Mouse (Mus musculus): Measurements from ENCODE around the gene Vps25. TPM values are rescaled to one million over a fixed set of nuclear protein-coding genes. Genes with fewer than 3 reads are reported as not detected.
A peak's percentile ranks its signal among the peaks of the same experiment; 100 is the strongest.

Vps25 gene
- polyA plus RNA-seq, 1 experiment from 2014 or later = 90.4 TPM

DNA sequence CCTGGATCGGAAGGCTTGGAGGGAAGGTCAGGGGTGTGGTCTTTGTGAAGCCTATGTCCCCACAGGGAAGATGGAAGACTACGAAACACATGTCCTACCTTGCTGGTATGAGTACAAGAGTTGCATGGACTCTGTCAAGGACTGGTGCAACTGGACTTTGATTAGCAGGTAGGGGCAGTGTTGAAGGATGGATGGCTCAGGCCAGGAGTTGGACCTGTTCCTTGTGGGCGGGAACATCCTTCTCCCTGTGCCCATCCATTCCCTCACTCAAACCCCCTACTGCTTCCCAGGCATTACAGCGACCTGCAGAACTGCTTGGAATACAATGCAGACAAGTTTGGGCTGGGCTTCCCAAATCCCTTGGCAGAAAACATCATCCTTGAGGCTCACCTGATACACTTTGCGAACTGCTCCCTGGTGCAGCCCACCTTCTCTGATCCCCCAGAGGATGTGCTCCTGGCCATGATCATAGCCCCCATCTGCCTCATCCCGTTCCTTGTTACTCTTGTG, 5.9 kb upstream of the Vps25 start:
- Histone ChIP-seq H3K4me3 (replicated peaks) (no peak overlapping the region), H3K9me3 (no peaks in the 10 kb centered on the region), H3K9ac (no peak overlapping the region), H3K27me3 (peaks cover 52% of the 10 kb centered on the region), H3K27ac (no peak overlapping the region), H3K4me1 (peaks cover 18% of the 10 kb centered on the region), H3K4me2 (no peak overlapping the region), H3K36me3 (replicated peaks) (no peaks in the 10 kb centered on the region)
- 78% methylated on average over 6 of the region's 6 CpGs for WGBS
- ATAC-seq (ENCODE audit: low FRiP score) = no peak

DNA sequence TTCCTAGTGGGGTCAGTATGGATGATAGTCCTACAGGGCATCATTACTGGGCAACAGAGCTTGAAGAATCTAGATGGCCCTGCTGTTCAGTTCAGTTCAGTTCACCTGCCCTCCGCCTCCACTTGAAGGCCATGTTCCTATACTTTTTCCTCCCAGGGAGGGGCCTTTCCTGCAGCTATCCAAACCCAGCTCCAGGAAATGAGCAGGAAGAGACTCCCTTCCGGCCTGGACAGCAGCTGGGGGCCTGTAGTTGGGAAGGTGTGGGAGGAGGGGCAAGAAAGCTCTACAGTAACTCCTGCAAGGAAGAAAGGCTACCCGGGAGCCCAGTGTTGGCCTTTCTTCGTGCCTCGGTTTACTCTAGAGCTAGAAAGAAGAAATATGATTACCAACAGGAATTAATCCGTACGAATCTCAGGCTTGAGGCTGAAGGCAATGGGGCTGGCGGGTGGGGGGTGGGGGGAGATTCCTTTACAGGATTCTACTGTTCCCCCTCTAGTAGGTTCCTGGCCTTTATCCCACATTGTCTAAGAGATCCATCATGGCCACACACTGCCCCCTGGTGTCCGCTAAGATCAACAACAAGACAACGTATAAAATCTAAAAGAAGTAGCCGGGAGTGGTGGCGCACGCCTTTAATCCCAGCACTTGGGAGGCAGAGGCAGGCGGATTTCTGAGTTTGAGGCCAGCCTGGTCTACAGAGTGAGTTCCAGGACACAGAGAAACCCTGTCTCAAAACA, 5.1 kb upstream of the Vps25 start:
- H3K9me3 ChIP-seq = no peaks in the 10 kb centered on the region
- H3K9ac ChIP-seq = no peak overlapping the region
- H3K27me3 ChIP-seq = peaks cover 46% of the 10 kb centered on the region
- H3K4me3 ChIP-seq (replicated peaks) = no peak overlapping the region
- H3K36me3 ChIP-seq (replicated peaks) = no peaks in the 10 kb centered on the region
- no peak for ATAC-seq (ENCODE audit: low FRiP score)
- no peak overlapping the region for H3K27ac ChIP-seq
- no peak overlapping the region for H3K4me2 ChIP-seq
- WGBS = 39% methylated on average over 14 of the region's 14 CpGs
- H3K4me1 ChIP-seq = peaks cover 25% of the 10 kb centered on the region

DNA sequence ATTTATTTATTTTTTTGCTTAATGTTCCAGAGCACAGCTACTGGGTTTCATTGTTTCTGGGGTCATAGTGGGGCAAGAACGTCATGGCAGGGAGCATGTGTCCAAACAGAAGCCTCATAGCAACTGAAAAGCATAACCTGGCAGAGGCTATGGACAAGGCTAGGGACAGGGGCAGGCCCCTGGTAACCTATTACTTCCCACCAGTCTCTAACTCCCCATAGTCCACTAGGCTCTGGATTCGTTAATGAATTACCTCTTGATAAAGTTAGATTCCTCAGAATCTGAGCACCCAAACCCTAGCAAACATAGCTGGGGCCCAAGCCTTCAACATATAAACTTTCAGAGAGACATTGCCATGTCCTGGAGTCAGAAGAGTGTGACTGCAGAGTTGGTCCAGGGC, 2.5 kb upstream of the Vps25 start:
- peaks cover 27% of the 10 kb centered on the region for H3K4me1 ChIP-seq
- no peak overlapping the region for H3K4me2 ChIP-seq
- no peak overlapping the region for H3K4me3 ChIP-seq (replicated peaks)
- 0 out of 2 replicates have a peak, but pooled peaks cover 4% of the 10 kb centered on the region for H3K36me3 ChIP-seq (replicated peaks)
- H3K27me3 ChIP-seq = peaks cover 26% of the 10 kb centered on the region
- ATAC-seq (ENCODE audit: low FRiP score) = no peak
- no peak overlapping the region for H3K9ac ChIP-seq
- H3K27ac ChIP-seq = no peak overlapping the region
- H3K9me3 ChIP-seq = no peaks in the 10 kb centered on the region
- WGBS = 82% methylated on average over 2 of the region's 2 CpGs

DNA sequence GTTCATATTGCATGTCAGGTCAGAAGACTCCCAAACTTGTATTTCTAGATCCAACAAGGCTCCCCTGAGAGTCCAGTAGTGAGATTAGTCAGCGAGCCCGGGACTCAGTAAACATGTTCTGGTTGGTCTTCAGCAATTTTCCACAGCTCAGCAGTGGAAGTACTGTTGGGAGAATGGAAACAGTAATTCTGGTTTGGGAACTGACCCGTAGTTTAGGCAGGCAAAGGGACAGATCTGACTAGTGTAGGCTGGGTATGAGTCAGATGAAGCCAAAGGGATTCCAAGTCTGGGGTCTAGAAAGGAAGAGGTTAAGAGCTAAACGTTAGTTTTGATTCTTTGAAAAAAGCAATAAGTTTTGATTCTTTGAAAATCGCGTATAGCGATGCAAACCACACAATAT, 566 bp upstream of the Vps25 start:
- Histone ChIP-seq H3K9me3 (no peaks in the 10 kb centered on the region), H3K27me3 (peaks cover 7% of the 10 kb centered on the region), H3K4me3 (replicated peaks) (peak overlapping the region; percentile 90), H3K9ac (peak overlapping the region; percentile 91), H3K36me3 (replicated peaks) (0 out of 2 replicates have a peak, but pooled peaks cover 5% of the 10 kb centered on the region), H3K4me2 (peak overlapping the region; percentile 95), H3K27ac (no peak overlapping the region), H3K4me1 (peaks cover 16% of the 10 kb centered on the region)
- ATAC-seq (ENCODE audit: low FRiP score) = no peak
- 19% methylated on average over 7 of the region's 7 CpGs for WGBS

DNA sequence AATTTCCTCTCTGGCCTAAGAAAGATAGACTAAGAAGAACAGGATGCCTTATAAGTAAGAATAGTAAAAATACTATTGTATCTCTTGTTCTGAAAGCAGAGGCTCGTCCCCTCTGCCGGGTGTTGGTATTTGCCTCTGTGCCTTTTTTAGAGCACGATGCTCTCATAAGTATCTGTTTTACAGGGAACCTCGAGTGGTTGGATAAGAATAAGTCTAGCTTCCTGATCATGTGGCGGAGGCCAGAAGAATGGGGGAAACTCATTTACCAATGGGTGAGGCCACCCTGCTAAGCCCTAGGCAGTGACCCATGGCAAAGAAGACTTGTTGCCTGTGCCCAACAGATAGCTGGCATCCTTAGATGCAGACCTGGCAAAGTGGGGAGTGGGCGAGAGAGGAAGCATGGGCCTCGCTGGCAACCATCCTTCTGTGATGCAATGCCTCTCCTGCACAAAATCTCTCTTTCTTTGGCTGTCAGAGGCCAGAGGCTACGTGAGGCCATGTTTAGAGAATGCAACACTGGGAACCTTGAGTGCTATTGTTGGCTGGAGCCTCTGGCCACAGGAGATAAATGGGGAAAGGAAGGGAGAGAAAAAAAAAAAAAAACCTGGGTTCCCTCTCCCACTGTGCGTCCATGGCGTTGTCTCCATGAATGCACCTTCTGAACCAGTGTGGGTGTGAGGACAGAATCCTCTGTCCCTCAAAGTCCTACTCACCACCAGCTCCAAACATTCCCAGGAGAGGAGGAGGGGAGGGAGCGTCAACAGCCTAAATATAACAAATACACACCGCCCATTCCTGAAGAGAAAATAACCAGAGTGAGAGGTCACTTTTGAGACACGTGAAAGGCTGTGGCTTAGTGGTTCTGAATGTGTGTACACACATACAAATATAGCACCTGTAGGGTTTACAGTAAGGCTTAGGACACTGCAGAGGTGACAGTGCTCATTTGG, 2.6 kb downstream of the Vps25 start:
- Histone ChIP-seq H3K36me3 (replicated peaks) (peaks cover 14% of the 10 kb centered on the region; the same call in 1 of the 2 replicates), H3K4me1 (peaks cover 39% of the 10 kb centered on the region), H3K9ac (no peak overlapping the region), H3K27me3 (peaks cover 4% of the 10 kb centered on the region), H3K4me3 (replicated peaks) (no peak overlapping the region), H3K27ac (no peak overlapping the region), H3K9me3 (no peaks in the 10 kb centered on the region), H3K4me2 (no peak overlapping the region)
- no peak for ATAC-seq (ENCODE audit: low FRiP score)
- 89% methylated on average over 13 of the region's 13 CpGs for WGBS

DNA sequence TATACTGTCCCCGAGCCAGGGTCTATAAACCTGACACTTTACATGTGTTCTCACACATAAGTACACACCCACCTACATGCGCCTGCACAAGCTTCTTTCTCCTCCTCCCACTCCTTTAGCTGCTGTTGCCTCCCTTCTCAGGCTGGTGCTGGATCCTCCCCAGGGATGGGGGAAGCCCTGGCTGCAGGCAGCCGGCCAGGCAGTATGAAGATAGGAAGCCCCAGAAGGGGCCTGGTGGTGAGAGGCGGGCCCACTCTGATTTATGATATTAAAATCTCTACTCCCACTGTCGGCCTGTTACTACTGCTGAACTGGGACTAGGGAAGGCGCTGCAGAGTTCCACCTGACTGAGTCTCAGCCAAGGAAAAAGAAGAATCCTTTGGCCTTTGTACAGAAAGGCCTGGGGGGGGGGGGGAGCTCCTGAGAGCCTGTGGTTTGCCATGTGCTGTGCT, 5.8 kb downstream of the Vps25 start:
- H3K27ac ChIP-seq = 0 out of 2 replicates have a peak overlapping the region, but pooled peaks have one; percentile 38
- no peak overlapping the region for H3K9ac ChIP-seq
- peak overlapping the region; percentile 96 for H3K4me2 ChIP-seq
- peaks cover 35% of the 10 kb centered on the region for H3K27me3 ChIP-seq
- H3K4me3 ChIP-seq (replicated peaks) = no peak overlapping the region
- peaks cover 53% of the 10 kb centered on the region for H3K4me1 ChIP-seq
- 48% methylated on average over 6 of the region's 6 CpGs for WGBS
- ATAC-seq (ENCODE audit: low FRiP score) = no peak
- H3K9me3 ChIP-seq = no peaks in the 10 kb centered on the region
- peaks cover 14% of the 10 kb centered on the region; the same call in 1 of the 2 replicates for H3K36me3 ChIP-seq (replicated peaks)

DNA sequence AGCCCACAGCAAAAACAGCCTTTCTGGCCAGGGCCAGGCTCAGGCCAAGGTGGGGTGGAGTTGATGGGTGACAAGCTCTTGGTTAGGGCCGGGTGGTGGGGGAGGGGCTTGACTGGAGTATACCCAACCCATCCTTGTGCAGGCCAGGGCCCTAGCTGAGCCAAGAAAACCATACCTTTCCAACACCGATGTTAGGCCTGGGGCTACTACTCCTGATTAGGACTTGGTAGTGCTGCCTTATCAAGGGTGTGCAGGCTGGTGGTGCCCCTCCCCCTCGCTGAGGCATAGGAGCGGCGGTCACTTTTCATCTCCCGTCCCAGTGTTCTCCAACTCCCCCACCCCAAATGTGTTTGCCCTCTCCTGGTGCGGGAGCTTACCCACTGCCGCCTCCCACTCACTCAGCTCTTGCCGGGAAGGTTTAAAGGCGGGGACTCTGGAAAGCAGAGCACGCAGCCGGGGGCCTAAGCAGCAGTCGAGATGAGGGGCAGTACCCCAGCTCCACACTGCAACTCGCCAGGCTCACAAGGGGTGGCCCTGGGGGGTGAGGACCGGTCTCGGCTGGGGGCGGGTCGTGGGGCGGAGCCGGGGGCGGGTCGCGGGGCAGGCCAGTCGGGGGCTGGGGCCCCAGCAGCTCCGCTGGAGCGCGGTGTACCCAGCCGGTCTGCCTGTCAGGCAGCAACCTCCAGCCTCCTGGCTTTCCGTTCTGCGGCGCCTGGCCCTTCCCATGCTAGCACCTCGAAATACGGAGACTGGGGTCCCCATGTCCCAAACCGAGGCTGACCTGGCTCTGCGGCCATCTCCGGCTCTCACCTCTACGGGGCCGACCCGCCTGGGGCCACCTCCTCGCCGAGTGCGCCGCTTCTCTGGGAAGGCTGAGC, 6.7 kb downstream of the Vps25 start, which contains the start of gene Wnk4:
Wnk4 (plus strand) TSS at position 620 of the 878 bp plus-strand sequence.
- Histone ChIP-seq H3K9me3 (no peaks in the 10 kb centered on the region), H3K4me2 (peak within 1 kb of the TSS; percentile 96), H3K27me3 (peaks cover 43% of the 10 kb centered on the region), H3K27ac (0 out of 2 replicates have a peak within 1 kb of the TSS, but pooled peaks have one; percentile 38), H3K4me3 (replicated peaks) (peak within 1 kb of the TSS; percentile 49), H3K9ac (peak within 1 kb of the TSS; percentile 67), H3K36me3 (replicated peaks) (peaks cover 14% of the 10 kb centered on the region; the same call in 1 of the 2 replicates), H3K4me1 (peaks cover 54% of the 10 kb centered on the region)
- peak; percentile 84 for ATAC-seq (ENCODE audit: low FRiP score)
- WGBS = under 1% methylated on average over 43 of the region's 43 CpGs

DNA sequence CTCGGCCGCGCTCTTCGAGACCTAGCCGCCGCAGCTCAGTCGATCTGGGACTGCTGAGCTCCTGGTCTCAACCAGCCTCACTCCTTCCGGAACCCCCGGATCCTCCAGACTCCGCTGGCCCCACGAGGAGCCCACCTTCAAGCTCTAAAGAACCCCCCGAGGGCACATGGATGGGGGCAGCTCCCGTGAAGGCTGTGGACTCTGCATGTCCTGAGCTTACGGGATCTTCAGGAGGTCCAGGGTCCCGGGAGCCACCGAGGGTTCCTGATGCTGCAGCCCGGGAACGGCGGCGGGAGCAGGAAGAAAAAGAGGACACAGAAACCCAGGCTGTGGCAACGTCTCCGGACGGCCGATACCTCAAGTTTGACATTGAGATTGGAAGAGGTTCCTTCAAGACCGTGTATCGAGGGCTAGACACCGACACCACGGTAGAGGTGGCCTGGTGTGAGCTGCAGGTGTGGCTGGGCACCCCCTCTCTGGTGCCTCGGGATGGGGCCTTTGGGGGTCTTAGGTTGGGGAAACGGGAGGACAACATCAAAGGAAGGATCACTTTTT, 7.4 kb downstream of the Vps25 start:
- 0 out of 2 replicates have a peak overlapping the region, but pooled peaks have one; percentile 38 for H3K27ac ChIP-seq
- no peak for ATAC-seq (ENCODE audit: low FRiP score)
- peak overlapping the region; percentile 49 for H3K4me3 ChIP-seq (replicated peaks)
- peak overlapping the region; percentile 96 for H3K4me2 ChIP-seq
- H3K9ac ChIP-seq = peak overlapping the region; percentile 67
- peaks cover 11% of the 10 kb centered on the region; the same call in 1 of the 2 replicates for H3K36me3 ChIP-seq (replicated peaks)
- peaks cover 59% of the 10 kb centered on the region for H3K4me1 ChIP-seq
- 0% methylated on average over 30 of the region's 30 CpGs for WGBS
- H3K27me3 ChIP-seq = peaks cover 50% of the 10 kb centered on the region
- no peaks in the 10 kb centered on the region for H3K9me3 ChIP-seq

DNA sequence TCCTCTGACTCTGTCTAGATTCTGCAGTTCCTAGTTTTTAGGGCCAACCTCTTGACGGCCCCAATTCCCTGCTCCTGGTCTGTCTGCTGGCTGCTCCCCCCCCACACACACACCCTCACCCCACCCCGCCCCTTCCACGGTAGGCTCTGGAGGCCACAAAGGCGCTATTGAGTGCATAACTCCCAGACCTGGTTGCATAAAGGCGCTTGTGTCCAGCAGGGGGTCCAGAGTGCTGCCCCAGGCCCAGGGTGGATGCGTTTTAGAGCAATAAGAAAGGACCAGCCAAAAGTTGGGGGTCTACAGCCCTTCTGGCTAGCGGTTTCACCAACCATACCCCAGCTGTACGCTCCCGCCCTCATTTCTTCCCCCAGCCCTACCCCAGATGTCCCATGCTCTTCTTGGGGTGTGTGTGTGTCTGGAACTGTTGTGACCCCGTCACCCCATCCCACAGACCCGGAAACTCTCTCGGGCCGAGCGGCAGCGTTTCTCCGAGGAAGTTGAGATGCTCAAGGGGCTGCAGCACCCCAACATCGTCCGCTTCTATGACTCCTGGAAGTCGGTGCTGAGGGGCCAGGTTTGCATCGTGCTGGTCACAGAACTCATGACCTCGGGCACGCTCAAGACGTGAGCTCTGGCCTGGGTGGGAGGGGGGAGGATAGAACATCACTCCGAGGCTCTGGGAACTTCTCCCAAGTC, 8.9 kb downstream of the Vps25 start:
- under 1% methylated on average over 24 of the region's 24 CpGs for WGBS
- H3K27ac ChIP-seq = no peak overlapping the region
- H3K4me2 ChIP-seq = peak overlapping the region; percentile 96
- peaks cover 59% of the 10 kb centered on the region for H3K4me1 ChIP-seq
- H3K9me3 ChIP-seq = no peaks in the 10 kb centered on the region
- peak overlapping the region; percentile 33 for H3K9ac ChIP-seq
- H3K36me3 ChIP-seq (replicated peaks) = peaks cover 9% of the 10 kb centered on the region; the same call in 1 of the 2 replicates
- peak overlapping the region; percentile 20 for H3K4me3 ChIP-seq (replicated peaks)
- no peak for ATAC-seq (ENCODE audit: low FRiP score)
- H3K27me3 ChIP-seq = peaks cover 61% of the 10 kb centered on the region

DNA sequence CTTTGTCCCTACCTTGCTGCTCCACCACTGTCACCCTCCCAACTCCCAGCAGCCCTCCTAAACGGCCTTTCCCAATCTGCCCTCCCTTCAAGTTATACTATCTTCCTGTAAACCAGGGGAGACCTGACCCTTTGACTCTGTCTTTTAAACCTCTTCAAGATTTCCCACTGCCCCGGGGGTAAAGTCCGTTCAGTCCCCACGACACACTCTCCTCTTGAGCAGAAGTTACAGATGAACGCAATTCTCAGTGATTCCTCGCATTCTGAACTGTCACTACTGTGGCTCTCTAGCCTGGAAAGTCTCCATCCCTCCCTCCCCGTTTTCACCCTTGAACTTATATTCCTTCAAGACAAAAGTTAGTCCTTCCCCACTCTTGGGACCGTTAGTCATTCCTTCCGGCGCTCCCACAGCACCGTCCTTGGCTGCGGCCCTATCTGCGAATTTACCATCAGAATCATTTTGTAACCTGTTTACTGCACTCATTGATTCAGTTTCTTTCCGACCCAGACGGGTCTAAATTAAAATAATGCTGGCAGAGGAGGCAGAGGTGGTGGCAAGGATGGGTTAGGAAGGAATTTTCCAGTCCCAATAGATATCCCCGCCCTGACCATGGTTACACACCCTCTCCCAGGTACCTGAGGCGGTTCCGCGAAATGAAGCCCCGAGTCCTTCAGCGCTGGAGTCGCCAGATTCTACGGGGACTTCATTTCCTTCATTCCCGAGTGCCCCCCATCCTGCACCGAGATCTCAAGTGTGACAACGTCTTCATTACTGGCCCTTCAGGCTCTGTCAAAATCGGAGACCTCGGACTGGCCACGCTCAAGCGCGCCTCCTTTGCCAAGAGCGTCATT, 9.9 kb downstream of the Vps25 start:
- Histone ChIP-seq H3K4me1 (peaks cover 59% of the 10 kb centered on the region), H3K36me3 (replicated peaks) (peaks cover 5% of the 10 kb centered on the region; the same call in 1 of the 2 replicates), H3K4me2 (peak overlapping the region; percentile 96; the same call in 1 of the 2 replicates), H3K9ac (no peak overlapping the region), H3K27me3 (peaks cover 64% of the 10 kb centered on the region), H3K27ac (no peak overlapping the region), H3K4me3 (replicated peaks) (peak overlapping the region; percentile 10; the same call in 1 of the 2 replicates), H3K9me3 (no peaks in the 10 kb centered on the region)
- WGBS = 2% methylated on average over 32 of the region's 32 CpGs
- ATAC-seq (ENCODE audit: low FRiP score) = no peak

Measured in forebrain, embryonic 12.5 days (tissue).